Mouse (Mus musculus) lung, embryonic 15.5 days (tissue): Measurements from ENCODE around the gene Cela2a. TPM values are rescaled to one million over a fixed set of nuclear protein-coding genes. Genes with fewer than 3 reads are reported as not detected.

Experiments
- polyA plus RNA-seq: library from polyadenylated mRNA; unstranded; fragments of >200 nt; fragmentation: Nextera tagmentation; extraction: Ambion mirVana; gene quantifications from 2 replicates; pipeline ENCODE4 v1.2.1, GENCODE M21; 2015

Cela2a gene
- polyA plus RNA-seq, 1 experiment from 2014 or later: not detected

Other genes starting within 250 kb of the Cela2a start
- 73.5 TPM in 2 replicates for gene Fblim1, start 220.1 kb downstream of the Cela2a start, polyA plus RNA-seq
- gene Tmem82, start 207.5 kb downstream of the Cela2a start, polyA plus RNA-seq: 0.49 and 0.58 TPM in 2 replicates
- gene Slc25a34, start 202.3 kb downstream of the Cela2a start, polyA plus RNA-seq: 0.05 and 0.09 TPM in 2 replicates
- gene Plekhm2, start 161.3 kb downstream of the Cela2a start, polyA plus RNA-seq: 5.5 and 6.2 TPM in 2 replicates
- gene Rsc1a1, start 140.6 kb downstream of the Cela2a start, polyA plus RNA-seq: not detected in 2 replicates
- 22.1 and 22.8 TPM in 2 replicates for gene Ddi2, start 102.7 kb downstream of the Cela2a start, polyA plus RNA-seq
- gene Agmat, start 79.5 kb downstream of the Cela2a start, polyA plus RNA-seq: 0.20 and 0.26 TPM in 2 replicates
- gene Dnajc16, start 35.2 kb downstream of the Cela2a start, polyA plus RNA-seq: 4.4 and 4.9 TPM in 2 replicates
- 24.0 and 24.1 TPM in 2 replicates for gene Casp9, start 32.5 kb downstream of the Cela2a start, polyA plus RNA-seq
- not detected in 2 replicates for gene Ctrc, start 20.2 kb upstream of the Cela2a start, polyA plus RNA-seq
- gene Efhd2, start 48.8 kb upstream of the Cela2a start, polyA plus RNA-seq: 102 TPM in 2 replicates
- gene Fhad1, start 188.9 kb upstream of the Cela2a start, polyA plus RNA-seq: 1.7 TPM in 2 replicates